Mouse (Mus musculus) adrenal gland, adult 2 months (tissue): ENCODE measurements around the gene Tec. TPM values are rescaled to one million over a fixed set of nuclear protein-coding genes. Genes with fewer than 3 reads are reported as not detected.
A peak's percentile ranks its signal among the peaks of the same experiment; 100 is the strongest.

ENCODE experiments used
- DNase-seq: peaks from one replicate; pipeline ENCODE4 v3.0.0; 2021
- long read RNA-seq: library from polyadenylated mRNA; stranded (forward); transcript quantifications from one replicate; pipeline ENCODE4 v2.0.0, GENCODE M21; 2021
- polyA plus RNA-seq: library from polyadenylated mRNA; depleted of rRNA; stranded (reverse); fragments of >200 nt; gene quantifications from 2 replicates; pipeline ENCODE4 v1.2.3, GENCODE M21; 2012; rRNA removed
- total RNA-seq, 2 experiments: library from RNA; stranded (reverse); gene quantifications; 2 replicates each; pipeline ENCODE4 v1.2.3; 2021

Gene Tec
- total RNA-seq = 1 to 10 TPM; 2.9 to 3.1 TPM
- polyA plus RNA-seq = 0.26 and 0.51 TPM in 2 replicates
- long read RNA-seq, partial matches to known transcripts = 0 of 2 reads
- long read RNA-seq, other reads (novel, unspliced or antisense) = 1 of 2 reads

- peak; percentile 96 for DNase-seq
These were observed at the start of gene Tec for GRCm38 (mm10) chr5:72868091-72868875. Gene Tec (minus strand): TSS chr5:72868483.

DNA sequence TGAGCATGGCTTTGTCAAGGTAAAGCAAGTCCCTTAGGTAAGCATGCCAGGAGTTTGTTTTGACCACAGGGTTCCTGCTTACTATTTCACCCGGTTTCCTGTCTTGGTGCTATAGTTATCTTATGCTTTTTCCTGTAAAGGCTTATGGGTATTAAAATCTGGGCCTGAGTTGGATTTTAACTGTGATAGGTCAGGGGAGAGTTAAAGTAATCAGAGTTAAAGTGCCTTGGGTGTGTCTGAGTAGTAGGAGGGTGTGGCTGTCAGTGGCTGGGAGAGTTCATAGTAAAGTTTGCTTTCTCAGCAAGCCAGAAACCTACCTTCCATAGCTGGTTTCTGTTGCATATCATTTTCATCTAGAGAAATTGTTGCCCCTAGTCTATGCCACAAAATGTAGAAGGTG lies 48.6 kb upstream of the Tec start:
- DNase-seq = no peak

DNA sequence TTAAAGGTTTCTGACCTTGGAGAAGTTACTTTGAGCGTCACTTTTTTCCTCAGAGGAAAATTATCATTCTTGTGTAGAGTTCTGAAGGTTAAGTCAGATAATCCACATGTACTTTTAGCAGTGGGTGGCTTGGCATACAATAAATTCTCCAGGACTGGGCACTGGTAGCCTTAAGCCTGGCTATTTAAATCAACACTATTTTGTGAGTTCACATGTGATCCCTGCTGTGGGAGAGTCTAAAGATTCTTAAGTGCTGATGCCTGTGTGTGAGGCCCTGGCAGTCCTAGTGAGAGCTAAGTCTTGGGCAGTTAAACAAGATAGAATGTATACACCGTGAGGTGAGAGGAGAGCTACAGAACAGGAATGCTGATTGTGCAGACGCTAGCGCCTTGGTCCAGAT lies 47.8 kb upstream of the Tec start:
- DNase-seq = peak; percentile 14

DNA sequence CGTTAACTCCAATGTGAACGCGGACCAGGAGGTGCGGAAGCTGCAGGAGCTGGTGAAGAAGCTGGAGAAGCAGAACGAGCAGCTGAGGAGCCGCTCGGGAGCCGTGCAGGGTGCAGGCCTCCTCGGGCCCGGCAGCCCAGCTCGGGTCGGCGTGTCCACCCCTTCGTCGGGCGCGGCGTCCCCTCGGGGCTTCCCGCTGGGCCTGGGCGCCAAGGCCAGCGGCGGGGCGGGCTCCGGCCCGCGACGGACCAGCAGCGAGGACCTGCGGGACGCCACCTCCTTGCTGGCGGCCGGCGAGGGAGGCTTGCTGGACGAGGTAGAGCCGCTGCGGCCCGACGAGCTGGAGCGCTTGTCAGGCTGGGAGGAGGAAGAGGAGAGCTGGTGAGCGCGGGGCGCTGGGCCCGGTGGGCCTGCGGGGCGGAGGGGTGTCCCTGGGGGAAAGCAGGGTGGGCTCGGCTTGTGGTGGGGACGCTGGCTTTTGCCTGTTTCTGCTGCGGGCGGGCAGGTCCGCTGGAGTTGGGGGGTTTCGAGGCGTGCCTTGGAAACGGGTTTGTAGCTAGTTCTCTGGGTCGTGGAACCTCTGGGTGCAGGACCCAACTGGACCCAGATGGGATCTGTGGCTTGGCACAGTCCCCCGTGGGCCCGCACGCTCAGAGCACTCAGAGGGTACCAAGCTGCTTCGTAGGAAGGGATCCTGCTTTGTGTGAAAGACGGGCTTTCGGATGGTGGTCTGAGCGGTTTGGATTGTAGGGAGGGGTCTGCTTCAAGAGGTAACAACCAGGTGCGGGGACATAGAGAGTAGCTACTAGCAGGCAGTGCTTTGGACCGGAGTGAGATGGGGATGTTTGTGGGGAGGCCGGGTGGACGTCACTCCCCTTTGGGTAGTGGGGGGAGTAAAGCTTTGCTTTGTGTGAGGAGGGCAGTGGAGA lies 46.6 kb upstream of the Tec start:
- DNase-seq = no peak

GRCm38 (mm10) chr5:72913648-72914557 lies 45.6 kb upstream of the Tec start, which contains the start of gene Slain2:
Gene Slain2 (plus strand): TSS chr5:72914304.
- DNase-seq = peak; percentile 100

DNA sequence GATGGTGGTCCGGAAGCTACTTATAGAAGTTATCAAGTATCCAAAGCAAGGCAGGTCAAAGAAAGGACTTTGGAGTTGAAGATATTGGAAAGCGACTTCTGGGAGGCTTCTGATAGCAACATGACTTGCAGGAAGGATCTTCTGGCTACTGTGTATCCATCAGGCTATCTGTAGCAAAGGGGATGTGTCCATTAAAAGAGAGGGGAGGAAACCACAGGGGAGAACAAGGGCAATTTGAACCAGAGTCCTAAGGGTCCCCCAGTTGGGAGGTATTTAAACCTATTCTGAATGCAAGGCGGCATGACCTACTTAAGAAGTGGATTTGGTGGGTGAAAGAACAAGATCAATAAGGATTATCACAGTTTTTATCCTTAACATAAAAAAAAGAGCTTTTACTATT lies 43.0 kb upstream of the Tec start:
- no peak for DNase-seq

DNA sequence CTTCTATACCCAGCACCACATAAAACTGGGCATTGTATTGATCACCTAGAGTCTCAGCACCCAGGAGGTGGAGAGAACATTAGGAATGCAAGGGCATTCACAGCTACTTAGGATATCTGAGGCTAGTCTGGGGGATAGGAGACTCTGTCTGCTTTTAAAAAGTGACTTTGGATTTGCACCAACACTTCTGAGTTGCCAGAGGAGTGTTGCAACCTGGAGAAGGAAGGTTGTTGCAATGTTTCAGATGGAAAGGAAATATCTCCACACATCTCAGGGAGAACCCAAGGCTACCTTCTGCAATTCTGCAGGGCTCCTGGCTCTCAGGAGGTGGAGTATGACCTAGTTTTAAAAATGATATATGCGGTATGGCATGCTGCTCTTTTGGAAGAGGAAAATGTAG lies 42.1 kb upstream of the Tec start:
- peak; percentile 38 for DNase-seq

DNA sequence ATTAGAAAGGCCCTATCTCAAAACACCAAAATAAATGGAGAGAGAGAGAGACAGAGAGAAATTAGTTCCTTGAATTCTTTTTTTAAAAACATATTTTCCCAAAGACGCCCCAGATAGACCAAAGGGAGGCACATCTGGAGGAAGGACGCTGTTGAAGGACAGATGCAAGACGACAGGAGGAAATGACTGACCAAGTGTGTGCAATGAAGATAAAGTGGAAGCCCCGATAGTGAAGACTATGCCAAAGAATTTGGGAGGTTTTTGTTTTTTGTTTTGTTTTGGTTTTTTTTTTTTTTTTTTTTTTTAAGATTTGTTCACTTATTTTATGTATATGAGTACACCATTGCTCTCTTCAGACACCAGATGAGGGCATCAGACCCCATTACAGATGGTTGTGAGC lies 41.1 kb upstream of the Tec start:
- no peak for DNase-seq

DNA sequence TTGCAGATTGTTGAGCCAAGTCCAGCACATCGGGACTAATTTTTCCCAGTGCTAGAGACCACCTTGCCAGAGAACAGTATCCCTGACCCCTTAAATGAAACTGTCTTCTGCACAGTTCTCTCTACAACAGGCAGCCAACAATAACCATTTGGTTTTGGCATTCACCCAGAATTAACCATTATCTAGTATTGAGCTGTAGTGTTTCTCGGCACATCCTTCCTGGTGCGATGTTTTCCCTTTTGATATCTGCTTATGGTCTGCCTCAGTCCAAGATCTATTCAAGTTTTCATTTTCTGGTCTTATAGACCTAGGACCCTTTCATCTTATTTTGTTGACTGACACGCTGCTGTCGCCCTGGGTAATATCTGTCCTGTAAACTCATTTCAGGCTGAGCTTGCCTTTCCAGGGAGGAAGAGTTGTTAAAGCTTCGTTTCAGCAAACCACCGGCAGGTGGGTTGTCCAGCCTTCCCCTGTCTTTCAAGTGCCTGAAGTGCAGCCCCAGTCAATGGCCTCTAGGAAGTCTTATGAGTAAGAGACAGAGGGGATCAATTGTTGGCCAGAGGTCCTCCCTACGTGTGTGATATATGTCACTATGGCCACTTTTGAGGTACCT lies 40.1 kb upstream of the Tec start:
- no peak for DNase-seq

- no peak for DNase-seq
These were observed 39.1 kb upstream of the Tec start for GRCm38 (mm10) chr5:72907402-72907801.

GRCm38 (mm10) chr5:72904903-72905790 lies 36.9 kb upstream of the Tec start:
- DNase-seq = peak; percentile 32

GRCm38 (mm10) chr5:72902876-72903516 lies 34.7 kb upstream of the Tec start:
- DNase-seq = no peak

DNA sequence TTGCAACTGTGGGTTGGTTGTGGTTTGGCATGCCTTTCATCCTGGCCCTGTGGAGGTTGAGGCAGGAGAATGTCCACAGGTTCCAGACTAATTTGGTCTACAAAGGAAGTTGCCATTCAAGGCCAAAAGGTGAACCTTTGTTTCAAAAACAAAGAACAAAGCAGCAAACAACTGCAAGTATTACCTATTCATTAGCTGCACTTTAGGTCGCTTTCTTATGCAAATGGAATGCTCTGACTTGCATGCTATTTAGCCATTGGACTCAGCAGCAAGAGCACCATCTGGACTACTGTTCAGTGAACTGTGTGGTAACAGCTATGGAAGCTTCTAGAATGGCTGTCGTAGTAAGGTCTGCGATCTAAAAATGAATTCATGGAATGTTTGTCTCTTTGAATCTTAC lies 34.0 kb upstream of the Tec start:
- no peak for DNase-seq

- no peak for DNase-seq
These were observed 33.6 kb upstream of the Tec start for GRCm38 (mm10) chr5:72901866-72902265.

DNA sequence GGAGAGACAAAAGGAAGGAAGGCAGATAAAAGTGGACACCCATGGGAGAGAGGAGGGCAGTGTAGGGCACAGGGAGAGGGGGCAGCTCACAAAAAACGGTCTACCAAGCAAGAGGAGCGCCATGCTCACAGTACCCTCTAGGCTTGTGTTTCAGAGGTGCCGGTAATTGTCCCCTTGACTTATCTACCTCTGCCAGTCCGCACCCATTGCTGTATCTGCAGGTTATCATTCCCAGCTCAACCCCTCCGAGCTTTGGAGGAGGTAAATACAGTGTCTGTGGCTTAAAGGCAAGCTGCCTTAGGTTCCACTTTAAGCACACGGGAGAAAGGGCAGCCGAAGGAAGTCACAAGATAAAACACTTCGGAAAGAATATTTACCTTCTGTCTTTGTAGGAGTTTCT lies 31.0 kb upstream of the Tec start:
- no peak for DNase-seq

DNA sequence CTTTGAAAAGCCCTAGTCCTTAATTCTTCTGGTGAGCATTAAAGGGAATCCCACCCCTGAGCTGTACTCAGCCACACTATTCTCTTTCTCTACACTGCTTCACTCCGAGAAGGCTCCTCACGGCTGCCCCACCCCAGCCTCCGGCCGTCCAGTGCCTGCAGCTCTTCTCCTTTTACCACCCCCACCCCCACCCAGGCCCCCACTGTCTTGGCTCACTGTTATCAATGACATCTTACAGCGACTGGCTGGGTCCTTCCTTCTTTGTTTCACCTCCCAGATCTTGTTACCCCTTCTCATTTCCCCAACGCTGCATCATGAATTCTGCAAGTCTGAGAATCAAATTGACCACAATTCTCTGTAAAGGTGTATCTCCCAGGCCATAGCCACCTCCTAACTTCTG lies 29.7 kb upstream of the Tec start:
- DNase-seq = no peak

- no peak for DNase-seq
These were observed 28.4 kb upstream of the Tec start for GRCm38 (mm10) chr5:72896478-72897279.

DNA sequence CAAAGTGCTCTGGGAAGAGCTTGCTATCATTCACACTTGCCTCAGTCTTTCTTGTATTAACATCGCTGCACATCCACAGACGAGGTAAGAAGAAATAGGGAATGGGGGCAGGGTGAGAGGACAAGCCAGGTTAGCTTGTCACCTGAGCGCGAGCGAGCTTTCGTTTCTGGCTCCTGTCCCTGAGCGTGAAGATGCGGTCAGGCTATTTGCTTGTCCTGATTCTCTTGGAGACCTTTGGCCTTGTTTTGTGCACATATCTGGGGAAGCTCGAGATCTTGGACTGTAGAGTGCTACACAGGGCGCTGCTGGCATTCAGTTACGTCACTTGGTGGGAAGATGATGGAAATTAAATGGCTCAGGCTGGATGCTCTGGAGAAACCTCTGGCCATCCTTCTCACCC lies 27.0 kb upstream of the Tec start:
- DNase-seq = no peak

DNA sequence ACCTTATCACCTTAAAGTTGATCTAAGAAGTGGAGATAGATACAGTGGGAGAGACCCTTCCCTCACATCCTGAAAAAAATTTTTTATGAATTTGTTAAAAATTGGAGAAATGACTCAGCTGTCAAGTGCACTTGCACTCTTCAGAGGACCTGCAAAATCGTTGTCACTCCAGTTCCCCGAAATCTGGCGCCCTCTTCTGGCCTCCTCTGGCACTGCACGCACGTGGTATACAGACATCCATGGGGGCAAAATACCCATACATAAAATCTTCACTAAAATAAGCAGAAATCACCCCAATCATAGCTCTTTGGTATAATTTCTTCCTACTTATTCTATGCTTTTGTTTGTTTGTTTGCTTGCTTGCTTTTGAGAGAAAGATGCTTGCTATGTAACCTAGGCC lies 25.7 kb upstream of the Tec start:
- DNase-seq = no peak
